Mouse (Mus musculus): ENCODE measurements at regions not wholly inside any gene's neighbourhood (a gene's known extent, or its start where the extent isn't known, plus 50 kb on each side); places are given as distances from the start of the nearest gene placed in this dataset.

DNA sequence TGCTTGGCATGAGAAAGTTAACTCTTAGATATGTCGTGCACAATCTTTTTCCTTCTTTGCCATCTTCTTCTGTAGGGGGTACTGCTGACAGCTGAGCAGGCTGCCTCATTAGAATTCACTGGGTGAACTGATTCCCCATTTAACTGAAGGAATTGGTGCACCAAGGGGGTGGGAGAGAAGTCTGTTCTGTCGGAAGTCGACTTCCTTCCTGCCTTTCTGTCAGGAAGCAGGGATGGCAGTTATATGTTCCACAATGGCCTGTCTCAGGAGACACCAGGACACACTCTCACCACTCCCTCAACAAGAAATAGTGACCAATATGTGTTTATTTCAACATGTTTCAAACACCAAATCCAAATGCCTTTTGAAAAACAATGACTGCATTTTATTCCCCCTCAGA lies 142.9 kb downstream of the Mid1ip1 start:
- DNase-seq (ENCODE audit: extremely low read depth): no peak
- dilution Hi-C loops (cut with MboI; ENCODE audit: extremely low pct_ligation_motif_present, extremely low pct_unique_long_range_greater_than_20kb, low sequenced_read_pairs): no loop called here
- Histone ChIP-seq H3K27me3 (replicated peaks) (no peaks in the 10 kb centered on the region), H3K4me3 (replicated peaks in 1 of 3; ENCODE audit: low read depth in 2 of 3, low read length in 2 of 3, poor library complexity in 1 of 3) (no peak overlapping the region), H3K9me3 (replicated peaks; ENCODE audit: low read length) (no peaks in the 10 kb centered on the region), H3K79me2 (replicated peaks; ENCODE audit: control insufficient read depth, extremely low read depth, insufficient read depth, poor library complexity, severe bottlenecking) (no peaks in the 10 kb centered on the region), H3K4me2 (ENCODE audit: insufficient read depth, low read depth, poor library complexity, severe bottlenecking) (no peak overlapping the region), H3K9ac (ENCODE audit: insufficient read depth, low read depth) (no peak overlapping the region), H3K36me3 (replicated peaks in 1 of 2; ENCODE audit: control insufficient read depth in 1 of 2, insufficient read depth in 1 of 2, low read length in 1 of 2) (no peaks in the 10 kb centered on the region), H3K4me1 (ENCODE audit: control insufficient read depth in 1 of 2, insufficient read depth in 2 of 2) (no peaks in the 10 kb centered on the region), H3K27ac (ENCODE audit: insufficient read depth, low read depth) (no peak overlapping the region)
- in situ Hi-C loops (cut with MboI; ENCODE audit: low pct_ligation_motif_present, low pct_unique_long_range_greater_than_20kb, low sequenced_read_pairs): no loop called here
- TF ChIP-seq HCFC1 (IDR thresholded peaks at IDR 0.05; ENCODE audit: low read depth, low read length): no peak
- TF ChIP-seq UBTF (IDR thresholded peaks at IDR 0.05; ENCODE audit: low read depth, low read length): no peak
- no peak for TF ChIP-seq RCOR1 (conservative IDR thresholded peaks at IDR 0.05; ENCODE audit: low read depth, low read length)
- TF ChIP-seq BHLHE40 (IDR thresholded peaks at IDR 0.05; ENCODE audit: low read depth, low read length): no peak
- no peak for TF ChIP-seq KAT2A (IDR thresholded peaks at IDR 0.05; ENCODE audit: insufficient replicate concordance, low read length)
- TF ChIP-seq ZC3H11A (IDR thresholded peaks at IDR 0.05; ENCODE audit: low read depth, low read length): no peak
- TF ChIP-seq ZNF384 (IDR thresholded peaks at IDR 0.05; ENCODE audit: low read depth, low read length): no peak
- TF ChIP-seq E2F4 (IDR thresholded peaks at IDR 0.05; ENCODE audit: insufficient replicate concordance, low read depth, low read length): no peak
- no peak for TF ChIP-seq SMC3 (IDR thresholded peaks at IDR 0.05; ENCODE audit: low read depth, low read length)

DNA sequence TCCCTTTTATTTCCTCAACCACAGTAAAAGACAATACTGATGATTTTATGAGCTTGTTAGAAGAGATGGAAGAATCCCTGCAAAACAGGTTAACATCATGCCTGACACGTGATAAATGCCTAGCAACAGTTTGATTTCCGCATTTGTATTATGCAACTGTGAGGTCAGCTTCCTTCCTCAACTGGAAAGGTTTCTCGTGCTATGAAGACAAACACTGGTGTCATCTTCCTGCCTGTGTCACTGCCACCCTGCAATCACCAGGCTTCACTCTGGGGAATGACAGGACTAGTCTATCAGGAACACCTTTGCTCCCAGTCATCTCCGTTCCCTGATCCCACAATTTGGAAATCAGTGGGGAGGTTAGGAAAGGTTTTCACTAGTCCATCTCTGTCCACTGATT lies 156.8 kb downstream of the Mid1ip1 start:
- no peak overlapping the region for H3K9ac ChIP-seq (ENCODE audit: insufficient read depth, low read depth)
- H3K27me3 ChIP-seq (replicated peaks): no peaks in the 10 kb centered on the region
- H3K79me2 ChIP-seq (replicated peaks; ENCODE audit: control insufficient read depth, extremely low read depth, insufficient read depth, poor library complexity, severe bottlenecking): no peaks in the 10 kb centered on the region
- no peak overlapping the region for H3K4me2 ChIP-seq (ENCODE audit: insufficient read depth, low read depth, poor library complexity, severe bottlenecking)
- dilution Hi-C loops (cut with MboI; ENCODE audit: extremely low pct_ligation_motif_present, extremely low pct_unique_long_range_greater_than_20kb, low sequenced_read_pairs): no loop called here
- DNase-seq (ENCODE audit: extremely low read depth): no peak
- in situ Hi-C loops (cut with MboI; ENCODE audit: low pct_ligation_motif_present, low pct_unique_long_range_greater_than_20kb, low sequenced_read_pairs): no loop called here
- H3K36me3 ChIP-seq (replicated peaks in 1 of 2; ENCODE audit: control insufficient read depth in 1 of 2, insufficient read depth in 1 of 2, low read length in 1 of 2): no peaks in the 10 kb centered on the region
- H3K4me3 ChIP-seq (replicated peaks in 1 of 3; ENCODE audit: low read depth in 2 of 3, low read length in 2 of 3, poor library complexity in 1 of 3): no peak overlapping the region
- no peaks in the 10 kb centered on the region for H3K4me1 ChIP-seq (ENCODE audit: control insufficient read depth in 1 of 2, insufficient read depth in 2 of 2)
- TF ChIP-seq MYC (IDR thresholded peaks at IDR 0.05; ENCODE audit: low read depth, low read length) (no peak), ETS1 (conservative IDR thresholded peaks at IDR 0.05; ENCODE audit: low read depth, low read length) (no peak), TBP (conservative IDR thresholded peaks at IDR 0.05; ENCODE audit: low read depth, low read length) (no peak), USF2 (conservative IDR thresholded peaks at IDR 0.05; ENCODE audit: low read depth, low read length) (no peak), SIN3A (IDR thresholded peaks at IDR 0.05; ENCODE audit: low read length) (no peak), KAT2A (IDR thresholded peaks at IDR 0.05; ENCODE audit: insufficient replicate concordance, low read length) (no peak), JUND (conservative IDR thresholded peaks at IDR 0.05; ENCODE audit: low read depth, low read length) (no peak), CHD1 (IDR thresholded peaks at IDR 0.05; ENCODE audit: low read depth, low read length) (no peak), ZKSCAN1 (IDR thresholded peaks at IDR 0.05; ENCODE audit: borderline replicate concordance, low read depth, low read length) (no peak), ZNF384 (IDR thresholded peaks at IDR 0.05; ENCODE audit: low read depth, low read length) (no peak), MAZ (IDR thresholded peaks at IDR 0.05; ENCODE audit: low read depth, low read length) (no peak), TCF12 (IDR thresholded peaks at IDR 0.05; ENCODE audit: low read depth, low read length) (no peak)
- H3K27ac ChIP-seq (ENCODE audit: insufficient read depth, low read depth): no peak overlapping the region
- no peaks in the 10 kb centered on the region for H3K9me3 ChIP-seq (replicated peaks; ENCODE audit: low read length)
